ENCODE assay signal across 16 mouse cellular contexts in the genomic region with DNA sequence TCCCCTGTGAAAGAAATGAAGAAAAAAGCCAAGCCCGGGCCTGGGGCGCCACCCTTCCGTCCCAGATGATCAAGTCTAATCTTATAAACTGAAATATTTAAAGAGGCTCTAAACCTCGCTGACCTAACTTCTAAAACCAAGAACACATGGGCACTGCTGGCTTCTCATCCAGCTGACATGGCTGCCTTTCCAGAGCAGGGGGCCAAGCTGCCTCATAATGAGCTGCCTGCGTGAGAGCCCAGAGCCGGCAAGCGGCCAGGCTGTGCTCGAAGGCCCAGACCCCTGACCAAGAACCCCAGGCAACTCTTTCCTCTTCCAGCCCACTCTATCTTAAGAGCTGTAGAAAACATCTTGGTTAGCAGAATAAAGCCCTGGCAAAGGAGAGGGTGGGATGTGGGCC.
DNase-seq lines count a peak whose midpoint lies in the region; ATAC-seq and TF ChIP-seq lines count a peak whose summit lies in the region.
"Had no signal": no experiment of that assay in that cellular context is flagged by ENCODE, and none has a peak within 500 bp of the region (broad histone marks: within the 10 kb centered on the region; RNA-seq: fewer than 3 reads in every experiment).

No protein-coding gene starts in this region.

- no peak for TF ChIP-seq POLR2A in lung, adult 2 months (IDR thresholded peaks at IDR 0.05; ENCODE audit: borderline replicate concordance, extremely low read depth, low read depth, low read length)
- TF ChIP-seq POLR2A in kidney, adult 2 months (IDR thresholded peaks at IDR 0.05; ENCODE audit: low read depth, low read length): no peak

- intact Hi-C loops in left cerebral cortex, postnatal 36 days (cut with DNase I): no loop called here

- no peak overlapping the region for H3K4me2 ChIP-seq in lung, embryonic 14.5 days
- H3K4me2 ChIP-seq in embryonic facial prominence, embryonic 13.5 days: no peak overlapping the region
- H3K4me2 ChIP-seq in hindbrain, embryonic 14.5 days (replicated peaks): no peak overlapping the region
- no peak overlapping the region for H3K4me2 ChIP-seq in midbrain, embryonic 14.5 days (ENCODE audit: low read length)
- H3K4me2 ChIP-seq in kidney, embryonic 14.5 days (replicated peaks; ENCODE audit: low read depth, low read length): no peak overlapping the region
- H3K4me2 ChIP-seq: heart, embryonic 12.5 days; liver, embryonic 15.5 days had no signal

- 71% methylated on average over 8 of the region's 8 CpGs for WGBS in lung, embryonic 14.5 days
- 74% methylated on average over 8 of the region's 8 CpGs for WGBS in lung, adult 2 months
- WGBS in embryonic facial prominence, embryonic 13.5 days: 28% methylated on average over 8 of the region's 8 CpGs
- WGBS in hindbrain, embryonic 14.5 days: 61% methylated on average over 8 of the region's 8 CpGs
- 57% methylated on average over 8 of the region's 8 CpGs for WGBS in midbrain, embryonic 14.5 days
- 88% methylated on average over 8 of the region's 8 CpGs for WGBS in kidney, adult 2 months
- WGBS in kidney, embryonic 14.5 days: 78% methylated on average over 8 of the region's 8 CpGs

- peak; percentile 21 for DNase-seq in lung, embryonic 14.5 days
- no peak for DNase-seq in lung, adult 2 months
- no peak for DNase-seq in hindbrain, embryonic 14.5 days (ENCODE audit: low spot score)
- DNase-seq in midbrain, embryonic 14.5 days: no peak
- DNase-seq in kidney, adult 2 months: no peak
- no peak for DNase-seq in left cerebral cortex, postnatal 36 days (ENCODE audit: low spot score in 2 of 2)
- DNase-seq: cerebellum, adult 11 months; gastrocnemius, postnatal 14 days; heart, postnatal 4 days; kidney, adult 18-20 months had no signal

- H3K36me3 ChIP-seq in lung, embryonic 14.5 days (ENCODE audit: insufficient read depth): peaks cover 30% of the 10 kb centered on the region
- H3K36me3 ChIP-seq in embryonic facial prominence, embryonic 13.5 days: peaks cover 25% of the 10 kb centered on the region
- peaks cover 26% of the 10 kb centered on the region for H3K36me3 ChIP-seq in hindbrain, embryonic 14.5 days (replicated peaks; ENCODE audit: control insufficient read depth, insufficient read depth)
- peaks cover 22% of the 10 kb centered on the region for H3K36me3 ChIP-seq in midbrain, embryonic 14.5 days (ENCODE audit: control insufficient read depth, insufficient read depth, low read length)
- H3K36me3 ChIP-seq in kidney, adult 2 months (ENCODE audit: control insufficient read depth, insufficient read depth, low read length): no peaks in the 10 kb centered on the region
- H3K36me3 ChIP-seq in kidney, embryonic 14.5 days (ENCODE audit: control insufficient read depth, insufficient read depth, low read length): peaks cover 19% of the 10 kb centered on the region

- no peak for ATAC-seq in lung, embryonic 14.5 days (ENCODE audit: insufficient read depth)
- no peak for ATAC-seq in embryonic facial prominence, embryonic 13.5 days (ENCODE audit: insufficient number of reproducible peaks, insufficient read depth, low FRiP score, low TSS enrichment, low read depth)
- no peak for ATAC-seq in hindbrain, embryonic 14.5 days (ENCODE audit: low FRiP score)
- no peak for ATAC-seq in midbrain, embryonic 14.5 days (ENCODE audit: low FRiP score, low TSS enrichment)
- ATAC-seq in kidney, embryonic 14.5 days (ENCODE audit: low FRiP score, low TSS enrichment): no peak

- no peak overlapping the region for H3K4me3 ChIP-seq in lung, embryonic 14.5 days (ENCODE audit: low read depth, low read length)
- no peak overlapping the region for H3K4me3 ChIP-seq in lung, adult 2 months (replicated peaks; ENCODE audit: extremely low read depth, low read depth, low read length)
- H3K4me3 ChIP-seq in embryonic facial prominence, embryonic 13.5 days: no peak overlapping the region
- no peak overlapping the region for H3K4me3 ChIP-seq in hindbrain, embryonic 14.5 days (replicated peaks; ENCODE audit: low read length)
- no peak overlapping the region for H3K4me3 ChIP-seq in midbrain, embryonic 14.5 days (replicated peaks; ENCODE audit: low read depth, low read length)
- no peak overlapping the region for H3K4me3 ChIP-seq in kidney, adult 2 months (ENCODE audit: insufficient read depth, low read depth, low read length)
- no peak overlapping the region for H3K4me3 ChIP-seq in kidney, embryonic 14.5 days (ENCODE audit: low read length)
- H3K4me3 ChIP-seq: heart, embryonic 12.5 days; left cerebral cortex, adult 2 months; liver, embryonic 15.5 days had no signal

- H3K27ac ChIP-seq in lung, embryonic 14.5 days (ENCODE audit: low read depth): no peak overlapping the region
- H3K27ac ChIP-seq in embryonic facial prominence, embryonic 13.5 days: peak overlapping the region; percentile 68
- H3K27ac ChIP-seq in hindbrain, embryonic 14.5 days: peak overlapping the region; percentile 55
- H3K27ac ChIP-seq in midbrain, embryonic 14.5 days (replicated peaks; ENCODE audit: low read depth, low read length): peak overlapping the region; percentile 57
- H3K27ac ChIP-seq in kidney, adult 2 months (ENCODE audit: insufficient read depth, low read depth, low read length): no peak overlapping the region
- no peak overlapping the region for H3K27ac ChIP-seq in kidney, embryonic 14.5 days (ENCODE audit: low read depth, low read length)
- H3K27ac ChIP-seq: left cerebral cortex, adult 2 months; liver, embryonic 15.5 days; macrophage had no signal

- H3K27me3 ChIP-seq in lung, embryonic 14.5 days (ENCODE audit: insufficient read depth, low read length): no peaks in the 10 kb centered on the region
- H3K27me3 ChIP-seq in embryonic facial prominence, embryonic 13.5 days: no peaks in the 10 kb centered on the region
- no peaks in the 10 kb centered on the region for H3K27me3 ChIP-seq in hindbrain, embryonic 14.5 days (ENCODE audit: control insufficient read depth, insufficient read depth, low read length)
- H3K27me3 ChIP-seq in midbrain, embryonic 14.5 days (ENCODE audit: control insufficient read depth, insufficient read depth, low read length): no peaks in the 10 kb centered on the region
- H3K27me3 ChIP-seq in kidney, adult 2 months (replicated peaks; ENCODE audit: control insufficient read depth, insufficient read depth, low read length): no peaks in the 10 kb centered on the region
- no peaks in the 10 kb centered on the region for H3K27me3 ChIP-seq in kidney, embryonic 14.5 days (ENCODE audit: control insufficient read depth, insufficient read depth, low read length)
- H3K27me3 ChIP-seq: liver, embryonic 15.5 days had no signal

- no peaks in the 10 kb centered on the region for H3K4me1 ChIP-seq in lung, embryonic 14.5 days (ENCODE audit: insufficient read depth)
- H3K4me1 ChIP-seq in lung, adult 2 months (ENCODE audit: control insufficient read depth, insufficient read depth, low read length): no peaks in the 10 kb centered on the region
- H3K4me1 ChIP-seq in embryonic facial prominence, embryonic 13.5 days: peaks cover 64% of the 10 kb centered on the region
- H3K4me1 ChIP-seq in hindbrain, embryonic 14.5 days (replicated peaks; ENCODE audit: control insufficient read depth, insufficient read depth, low read length): peaks cover 53% of the 10 kb centered on the region
- peaks cover 53% of the 10 kb centered on the region for H3K4me1 ChIP-seq in midbrain, embryonic 14.5 days (ENCODE audit: control insufficient read depth, insufficient read depth, low read length)
- H3K4me1 ChIP-seq in kidney, adult 2 months (ENCODE audit: control insufficient read depth, insufficient read depth, low read length): no peaks in the 10 kb centered on the region
- H3K4me1 ChIP-seq in kidney, embryonic 14.5 days (ENCODE audit: control insufficient read depth, insufficient read depth, low read length): peaks cover 4% of the 10 kb centered on the region; the same call in 1 of the 2 replicates
- H3K4me1 ChIP-seq: liver, embryonic 15.5 days had no signal

- H3K9ac ChIP-seq in lung, embryonic 14.5 days: no peak overlapping the region
- H3K9ac ChIP-seq in embryonic facial prominence, embryonic 13.5 days: peak overlapping the region; percentile 44; the same call in 1 of the 2 replicates
- H3K9ac ChIP-seq in hindbrain, embryonic 14.5 days: peak overlapping the region; percentile 22; the same call in 1 of the 2 replicates
- no peak overlapping the region for H3K9ac ChIP-seq in midbrain, embryonic 14.5 days (replicated peaks; ENCODE audit: low read length)
- H3K9ac ChIP-seq in kidney, embryonic 14.5 days (ENCODE audit: low read depth, low read length): no peak overlapping the region
- H3K9ac ChIP-seq: heart, embryonic 12.5 days; liver, embryonic 15.5 days had no signal

- H3K9me3 ChIP-seq in lung, embryonic 14.5 days (ENCODE audit: low read depth, low read length): no peaks in the 10 kb centered on the region
- H3K9me3 ChIP-seq in embryonic facial prominence, embryonic 13.5 days: no peaks in the 10 kb centered on the region
- no peaks in the 10 kb centered on the region for H3K9me3 ChIP-seq in hindbrain, embryonic 14.5 days (ENCODE audit: control insufficient read depth, low read length)
- no peaks in the 10 kb centered on the region for H3K9me3 ChIP-seq in midbrain, embryonic 14.5 days (ENCODE audit: control insufficient read depth, low read length)
- H3K9me3 ChIP-seq in kidney, embryonic 14.5 days (ENCODE audit: control insufficient read depth, low read length): no peaks in the 10 kb centered on the region
- H3K9me3 ChIP-seq: heart, embryonic 12.5 days; liver, embryonic 15.5 days had no signal

- TF ChIP-seq CTCF in lung, embryonic 14.5 days (IDR thresholded peaks at IDR 0.05; ENCODE audit: low read depth): no peak
- no peak for TF ChIP-seq CTCF in lung, adult 2 months (IDR thresholded peaks at IDR 0.05; ENCODE audit: insufficient read depth, low read length)
- TF ChIP-seq CTCF in kidney, adult 2 months (conservative IDR thresholded peaks at IDR 0.05; ENCODE audit: insufficient read depth, insufficient read length, low read depth, low read length): no peak

Comparison
In these comparisons a context has a peak if more than half of its experiments do, and no peak if none do; other contexts are left out.
1. H3K27ac ChIP-seq: peak in embryonic facial prominence, embryonic 13.5 days (single experiment), hindbrain, embryonic 14.5 days (single experiment) and midbrain, embryonic 14.5 days (single experiment); none in lung, embryonic 14.5 days (single experiment), kidney, adult 2 months (single experiment) and kidney, embryonic 14.5 days (single experiment).
2. H3K9ac ChIP-seq: peak in embryonic facial prominence, embryonic 13.5 days (single experiment) and hindbrain, embryonic 14.5 days (single experiment); none in lung, embryonic 14.5 days (single experiment), midbrain, embryonic 14.5 days (single experiment) and kidney, embryonic 14.5 days (single experiment).